Mouse (Mus musculus) bone marrow macrophage, adult 2 months (primary cell): ENCODE data around the gene Ntmt1.

ENCODE experiments used
- CTCF ChIP-seq: IDR thresholded peaks from 2 replicates; pipeline ENCODE4 v1.5.1; 2012; ENCODE audit warnings: low read depth, mild to moderate bottlenecking, low read length, moderate library complexity
- POLR2A ChIP-seq: IDR thresholded peaks from 2 replicates; pipeline ENCODE4 v1.6.1; 2012; ENCODE audit warnings: mild to moderate bottlenecking, low read depth, low read length, borderline replicate concordance

GRCm38 (mm10) chr2:30862081-30862480 is 54.5 kb downstream of the Ntmt1 start:
- TF ChIP-seq POLR2A (no peak), CTCF (no peak)
